Mouse (Mus musculus): ENCODE measurements around the gene Josd1. TPM values are rescaled to one million over a fixed set of nuclear protein-coding genes. Genes with fewer than 3 reads are reported as not detected.

Josd1 gene
- polyA plus RNA-seq, 1 experiment from 2014 or later: 19.0 TPM

DNA sequence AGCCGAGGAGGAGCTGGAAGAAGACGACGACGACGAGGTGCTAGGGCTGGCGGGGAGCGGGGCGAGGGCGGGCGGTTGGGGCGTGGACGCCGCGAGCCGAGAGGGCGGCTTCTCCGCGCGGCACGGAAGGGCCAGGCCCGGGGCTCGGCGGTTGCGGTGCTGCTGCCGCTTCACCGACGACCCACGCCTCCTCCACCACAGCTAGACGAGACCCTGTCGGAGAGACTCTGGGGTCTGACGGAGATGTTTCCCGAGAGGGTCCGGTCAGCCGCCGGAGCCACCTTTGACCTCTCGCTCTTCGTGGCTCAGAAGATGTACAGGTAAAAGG lies 16.8 kb downstream of the Josd1 start:
- Histone ChIP-seq H3K27ac (peak overlapping the region; percentile 37; the same call in 1 of the 2 replicates), H3K27me3 (ENCODE audit: insufficient read depth, low read length) (no peaks in the 10 kb centered on the region), H3K9ac (ENCODE audit: low read depth, low read length) (peak overlapping the region; percentile 84), H3K4me3 (replicated peaks; ENCODE audit: low read depth, low read length) (peak overlapping the region; percentile 85), H3K4me1 (replicated peaks; ENCODE audit: insufficient read depth, low read length) (no peaks in the 10 kb centered on the region; the same call in 1 of the 2 replicates), H3K36me3 (ENCODE audit: insufficient read depth, low read length) (peaks cover 28% of the 10 kb centered on the region), H3K9me3 (replicated peaks; ENCODE audit: low read length) (no peaks in the 10 kb centered on the region), H3K4me2 (ENCODE audit: low read length) (peak overlapping the region; percentile 82)
- TF ChIP-seq CTCF (IDR thresholded peaks at IDR 0.05; ENCODE audit: low read depth): no peak
- DNase-seq (ENCODE audit: low spot score) (no peak), ATAC-seq (replicated peaks; ENCODE audit: low FRiP score, low read depth) (peak; percentile 49)
- WGBS: under 1% methylated on average over 36 of the region's 37 CpGs

- peaks cover 30% of the 10 kb centered on the region for H3K36me3 ChIP-seq (ENCODE audit: insufficient read depth, low read length)
- WGBS: 20% methylated on average over 33 of the region's 33 CpGs
- TF ChIP-seq CTCF (IDR thresholded peaks at IDR 0.05; ENCODE audit: low read depth): peak; percentile 64
- no peaks in the 10 kb centered on the region for H3K27me3 ChIP-seq (ENCODE audit: insufficient read depth, low read length)
- H3K9me3 ChIP-seq (replicated peaks; ENCODE audit: low read length): no peaks in the 10 kb centered on the region
- H3K4me1 ChIP-seq (replicated peaks; ENCODE audit: insufficient read depth, low read length): no peaks in the 10 kb centered on the region; the same call in 1 of the 2 replicates
- peak within 1 kb of the TSS; percentile 85 for H3K4me3 ChIP-seq (replicated peaks; ENCODE audit: low read depth, low read length)
- DNase-seq (ENCODE audit: low spot score) (peak; percentile 99), ATAC-seq (replicated peaks; ENCODE audit: low FRiP score, low read depth) (peak; percentile 89)
- H3K27ac ChIP-seq: peak within 1 kb of the TSS; percentile 37; the same call in 1 of the 2 replicates
- H3K4me2 ChIP-seq (ENCODE audit: low read length): peak within 1 kb of the TSS; percentile 82
- H3K9ac ChIP-seq (ENCODE audit: low read depth, low read length): peak within 1 kb of the TSS; percentile 84
These were observed 17.3 kb downstream of the Josd1 start, which contains the start of gene Tomm22 for GRCm38 (mm10) chr15:79670249-79670971. Tomm22 (plus strand) TSS chr15:79670861.

GRCm38 (mm10) chr15:79669195-79669594 lies 18.5 kb downstream of the Josd1 start:
- no peak for ATAC-seq (replicated peaks; ENCODE audit: low FRiP score, low read depth)

GRCm38 (mm10) chr15:79664666-79665065 lies 23.1 kb downstream of the Josd1 start:
- Histone ChIP-seq H3K9me3 (replicated peaks; ENCODE audit: low read length) (no peaks in the 10 kb centered on the region), H3K36me3 (ENCODE audit: insufficient read depth, low read length) (peaks cover 10% of the 10 kb centered on the region; the same call in 1 of the 2 replicates), H3K4me2 (ENCODE audit: low read length) (no peak overlapping the region), H3K4me3 (replicated peaks; ENCODE audit: low read depth, low read length) (no peak overlapping the region), H3K27me3 (ENCODE audit: insufficient read depth, low read length) (no peaks in the 10 kb centered on the region), H3K27ac (no peak overlapping the region), H3K4me1 (replicated peaks; ENCODE audit: insufficient read depth, low read length) (0 out of 2 replicates have a peak, but pooled peaks cover 2% of the 10 kb centered on the region), H3K9ac (ENCODE audit: low read depth, low read length) (no peak overlapping the region)
- DNase-seq (ENCODE audit: low spot score): no peak
- ATAC-seq (replicated peaks; ENCODE audit: low FRiP score, low read depth): no peak
- 89% methylated on average over 8 of the region's 8 CpGs for WGBS
- TF ChIP-seq CTCF (IDR thresholded peaks at IDR 0.05; ENCODE audit: low read depth): no peak

More at GRCm38 (mm10) chr15:79669195-79669594, 18.5 kb downstream of the Josd1 start:
- DNase-seq (ENCODE audit: low spot score): peak; percentile 58
- H3K4me2 ChIP-seq (ENCODE audit: low read length): no peak overlapping the region
- H3K4me3 ChIP-seq (replicated peaks; ENCODE audit: low read depth, low read length): no peak overlapping the region
- no peak overlapping the region for H3K9ac ChIP-seq (ENCODE audit: low read depth, low read length)
- no peaks in the 10 kb centered on the region for H3K27me3 ChIP-seq (ENCODE audit: insufficient read depth, low read length)
- WGBS: 65% methylated on average over 10 of the region's 10 CpGs
- TF ChIP-seq CTCF (IDR thresholded peaks at IDR 0.05; ENCODE audit: low read depth): peak; percentile 43
- H3K27ac ChIP-seq: no peak overlapping the region
- H3K9me3 ChIP-seq (replicated peaks; ENCODE audit: low read length): no peaks in the 10 kb centered on the region
- peaks cover 20% of the 10 kb centered on the region for H3K36me3 ChIP-seq (ENCODE audit: insufficient read depth, low read length)
- H3K4me1 ChIP-seq (replicated peaks; ENCODE audit: insufficient read depth, low read length): no peaks in the 10 kb centered on the region; the same call in 1 of the 2 replicates

GRCm38 (mm10) chr15:79661852-79662251 lies 25.9 kb downstream of the Josd1 start:
- Histone ChIP-seq H3K4me2 (ENCODE audit: low read length) (no peak overlapping the region), H3K4me3 (replicated peaks; ENCODE audit: low read depth, low read length) (no peak overlapping the region), H3K36me3 (ENCODE audit: insufficient read depth, low read length) (peaks cover 5% of the 10 kb centered on the region; the same call in 1 of the 2 replicates), H3K9me3 (replicated peaks; ENCODE audit: low read length) (no peaks in the 10 kb centered on the region), H3K27me3 (ENCODE audit: insufficient read depth, low read length) (no peaks in the 10 kb centered on the region), H3K4me1 (replicated peaks; ENCODE audit: insufficient read depth, low read length) (0 out of 2 replicates have a peak, but pooled peaks cover 4% of the 10 kb centered on the region), H3K27ac (no peak overlapping the region), H3K9ac (ENCODE audit: low read depth, low read length) (no peak overlapping the region)
- no peak for DNase-seq (ENCODE audit: low spot score)
- peak; percentile 59 for TF ChIP-seq CTCF (IDR thresholded peaks at IDR 0.05; ENCODE audit: low read depth)
- ATAC-seq (replicated peaks; ENCODE audit: low FRiP score, low read depth): no peak
- WGBS: 81% methylated on average over 4 of the region's 4 CpGs

GRCm38 (mm10) chr15:79658531-79659375 lies 29.0 kb downstream of the Josd1 start, which contains the start of the genes Fam227a and Cby1:
Fam227a (minus strand) TSS chr15:79658956.
Cby1 (plus strand) TSS chr15:79659199.
- Histone ChIP-seq H3K4me2 (ENCODE audit: low read length) (peak within 1 kb of the TSS; percentile 73), H3K27ac (peak within 1 kb of the TSS; percentile 85), H3K9ac (ENCODE audit: low read depth, low read length) (peak within 1 kb of the TSS; percentile 69), H3K4me1 (replicated peaks; ENCODE audit: insufficient read depth, low read length) (0 out of 2 replicates have a peak, but pooled peaks cover 4% of the 10 kb centered on the region), H3K36me3 (ENCODE audit: insufficient read depth, low read length) (no peaks in the 10 kb centered on the region), H3K9me3 (replicated peaks; ENCODE audit: low read length) (no peaks in the 10 kb centered on the region), H3K4me3 (replicated peaks; ENCODE audit: low read depth, low read length) (peak within 1 kb of the TSS; percentile 63), H3K27me3 (ENCODE audit: insufficient read depth, low read length) (no peaks in the 10 kb centered on the region)
- TF ChIP-seq CTCF (IDR thresholded peaks at IDR 0.05; ENCODE audit: low read depth): no peak
- ATAC-seq (replicated peaks; ENCODE audit: low FRiP score, low read depth): peak; percentile 87
- under 1% methylated on average over 55 of the region's 55 CpGs for WGBS
- DNase-seq (ENCODE audit: low spot score): peak; percentile 95

Data from kidney, postnatal 0 days (tissue).